Mouse (Mus musculus): ENCODE measurements at regions not wholly inside any gene's neighbourhood (a gene's known extent, or its start where the extent isn't known, plus 50 kb on each side); places are given as distances from the start of the nearest gene placed in this dataset.

DNA sequence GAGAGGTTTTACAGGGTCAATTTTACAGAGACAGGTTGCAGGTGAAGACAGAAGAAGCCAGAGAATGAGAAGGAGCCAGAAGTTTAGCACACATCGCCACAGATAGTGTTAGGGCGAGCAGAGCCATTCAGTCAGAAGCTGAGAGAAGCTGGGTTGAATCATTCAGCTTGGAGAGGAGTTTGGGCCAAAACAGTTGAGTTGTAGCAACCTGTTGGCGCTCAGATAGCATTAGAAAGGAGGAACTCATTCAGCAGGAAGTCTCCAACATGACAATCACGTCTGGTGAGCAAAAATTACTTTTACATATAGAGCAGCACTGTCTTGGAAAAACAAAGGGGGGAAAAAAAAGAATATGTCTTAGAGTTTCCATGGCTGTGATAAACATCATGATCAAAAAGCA is 53.2 kb downstream of the Fam43a start:
- TF ChIP-seq POLR2A (IDR thresholded peaks at IDR 0.05; ENCODE audit: borderline replicate concordance, low read depth, low read length) (no peak), CTCF (IDR thresholded peaks at IDR 0.05; ENCODE audit: low read depth, low read length) (no peak)
- Histone ChIP-seq H3K4me1 (ENCODE audit: control insufficient read depth, insufficient read depth, low read length) (peaks cover 6% of the 10 kb centered on the region), H3K27ac (ENCODE audit: insufficient read depth, low read depth, low read length) (no peak overlapping the region), H3K4me3 (ENCODE audit: insufficient read depth, low read length) (no peak overlapping the region)

DNA sequence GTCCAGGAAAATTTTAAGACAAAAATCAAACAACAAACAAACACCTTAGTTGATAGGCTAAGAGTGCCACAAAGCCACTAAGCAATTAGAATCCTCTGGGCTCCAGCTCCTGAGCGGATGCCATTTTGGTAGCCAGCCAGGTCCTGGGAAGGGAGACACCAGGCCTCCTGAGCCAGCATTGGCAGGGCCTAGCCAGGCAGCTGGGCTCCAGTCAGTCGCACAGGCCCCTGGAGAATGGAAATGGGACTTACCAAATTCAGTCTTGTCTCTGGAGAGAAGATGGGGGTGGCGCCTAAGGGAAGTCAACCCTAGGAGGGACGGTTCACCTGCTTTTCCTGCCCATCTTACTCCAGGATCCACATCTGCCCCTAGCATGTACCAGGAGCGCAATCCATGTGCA is 54.3 kb downstream of the Fam43a start:
- TF ChIP-seq POLR2A (IDR thresholded peaks at IDR 0.05; ENCODE audit: borderline replicate concordance, low read depth, low read length) (no peak), CTCF (IDR thresholded peaks at IDR 0.05; ENCODE audit: low read depth, low read length) (no peak)
- no peak overlapping the region for H3K4me3 ChIP-seq (ENCODE audit: insufficient read depth, low read length)
- no peak overlapping the region for H3K27ac ChIP-seq (ENCODE audit: insufficient read depth, low read depth, low read length)
- H3K4me1 ChIP-seq (ENCODE audit: control insufficient read depth, insufficient read depth, low read length): peaks cover 6% of the 10 kb centered on the region

DNA sequence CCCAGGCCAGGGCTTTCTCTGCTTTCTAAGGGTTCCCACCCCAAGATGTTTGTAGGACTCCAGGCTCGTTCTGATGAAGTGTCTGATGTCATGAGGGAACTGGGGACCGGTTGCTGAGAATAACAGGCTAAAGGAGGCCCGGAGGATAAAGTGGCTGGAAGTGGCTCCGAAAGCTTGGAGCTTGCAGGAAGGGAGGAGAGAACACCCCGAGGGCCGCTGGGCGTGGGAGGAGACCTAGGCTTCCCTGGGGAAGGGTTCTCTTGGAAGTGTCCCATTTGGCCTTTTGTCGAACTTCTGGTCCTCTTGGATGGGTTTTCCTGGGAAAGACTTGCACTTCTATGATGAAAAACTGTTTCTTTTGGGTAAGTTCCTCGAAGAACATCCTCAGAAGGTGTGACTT is 54.7 kb downstream of the Fam43a start:
- Histone ChIP-seq H3K27ac (ENCODE audit: insufficient read depth, low read depth, low read length) (no peak overlapping the region), H3K4me3 (ENCODE audit: insufficient read depth, low read length) (no peak overlapping the region), H3K4me1 (ENCODE audit: control insufficient read depth, insufficient read depth, low read length) (peaks cover 6% of the 10 kb centered on the region)
- TF ChIP-seq POLR2A (IDR thresholded peaks at IDR 0.05; ENCODE audit: borderline replicate concordance, low read depth, low read length): no peak
- no peak for TF ChIP-seq CTCF (IDR thresholded peaks at IDR 0.05; ENCODE audit: low read depth, low read length)

DNA sequence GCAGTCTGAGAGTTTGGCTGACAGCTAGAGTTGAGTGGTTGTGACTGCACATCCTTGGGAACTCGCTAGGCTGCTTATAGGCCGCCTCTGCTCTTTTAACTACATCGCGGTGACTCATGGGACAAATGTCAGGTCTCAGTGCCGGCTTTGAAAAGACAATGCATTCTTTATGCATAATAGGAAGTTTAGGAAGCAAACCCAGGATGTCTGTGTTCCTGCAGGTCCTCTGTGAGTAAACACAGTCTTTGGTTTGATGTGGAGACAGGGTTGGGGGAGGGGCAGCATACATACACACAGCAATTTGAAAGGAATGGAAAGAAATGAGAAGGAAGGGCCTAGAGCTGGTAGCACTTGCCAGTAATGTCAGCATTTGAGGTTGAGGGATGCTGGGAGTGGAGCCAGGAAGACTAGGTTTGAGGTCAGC is 56.3 kb downstream of the Fam43a start:
- Histone ChIP-seq H3K4me3 (ENCODE audit: insufficient read depth, low read length) (no peak overlapping the region), H3K27ac (ENCODE audit: insufficient read depth, low read depth, low read length) (no peak overlapping the region), H3K4me1 (ENCODE audit: control insufficient read depth, insufficient read depth, low read length) (peaks cover 3% of the 10 kb centered on the region; the same call in 1 of the 2 replicates)
- no peak for TF ChIP-seq CTCF (IDR thresholded peaks at IDR 0.05; ENCODE audit: low read depth, low read length)
- TF ChIP-seq POLR2A (IDR thresholded peaks at IDR 0.05; ENCODE audit: borderline replicate concordance, low read depth, low read length): no peak

DNA sequence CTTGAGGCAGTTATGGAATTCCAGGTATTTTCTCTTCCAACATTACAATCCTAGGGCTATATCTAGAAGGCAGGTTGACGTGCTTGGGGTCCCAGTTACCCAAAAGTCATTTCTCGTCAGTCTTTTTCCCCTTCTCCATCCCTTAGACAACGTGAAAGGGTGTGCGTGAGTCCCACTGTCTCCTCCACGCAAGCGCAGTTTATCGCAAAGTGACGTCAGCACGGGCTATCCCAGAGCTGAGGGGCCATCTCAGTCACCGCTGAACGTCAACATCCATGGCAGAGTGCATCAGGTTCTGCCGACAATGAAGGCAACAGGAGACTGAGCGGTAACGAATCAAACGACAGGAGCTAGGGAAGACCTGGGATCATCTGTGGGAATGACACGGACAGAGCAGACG is 57.4 kb downstream of the Fam43a start:
- Histone ChIP-seq H3K27ac (ENCODE audit: insufficient read depth, low read depth, low read length) (no peak overlapping the region), H3K4me1 (ENCODE audit: control insufficient read depth, insufficient read depth, low read length) (no peaks in the 10 kb centered on the region)
- TF ChIP-seq POLR2A (IDR thresholded peaks at IDR 0.05; ENCODE audit: borderline replicate concordance, low read depth, low read length): no peak
- no peak for TF ChIP-seq CTCF (IDR thresholded peaks at IDR 0.05; ENCODE audit: low read depth, low read length)

DNA sequence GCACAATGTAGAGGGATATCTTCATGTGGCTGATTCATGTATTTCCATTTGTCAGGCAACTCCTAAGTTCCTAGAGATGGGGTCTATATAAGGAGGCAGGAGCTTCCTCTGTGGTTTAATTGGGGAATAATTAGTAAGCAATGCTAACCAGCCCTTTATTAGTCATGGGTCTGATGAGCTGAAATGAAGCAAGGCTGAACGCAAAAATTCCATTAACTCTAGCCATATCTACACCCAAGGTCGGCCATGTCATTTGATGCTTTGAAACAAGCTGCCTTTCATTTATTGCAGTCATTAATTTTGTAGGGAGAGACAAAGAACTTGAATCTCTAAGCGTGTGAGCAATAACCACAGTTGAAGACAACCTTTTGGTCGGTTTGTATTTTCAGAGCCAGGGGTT is 59.4 kb downstream of the Fam43a start:
- no peak for TF ChIP-seq POLR2A (IDR thresholded peaks at IDR 0.05; ENCODE audit: borderline replicate concordance, low read depth, low read length)
- no peak for TF ChIP-seq CTCF (IDR thresholded peaks at IDR 0.05; ENCODE audit: low read depth, low read length)
- no peaks in the 10 kb centered on the region for H3K4me1 ChIP-seq (ENCODE audit: control insufficient read depth, insufficient read depth, low read length)
- H3K27ac ChIP-seq (ENCODE audit: insufficient read depth, low read depth, low read length): no peak overlapping the region
- no peak overlapping the region for H3K4me3 ChIP-seq (ENCODE audit: insufficient read depth, low read length)

More for the DNA sequence above, 57.4 kb downstream of the Fam43a start:
- H3K4me3 ChIP-seq (ENCODE audit: insufficient read depth, low read length): no peak overlapping the region

DNA sequence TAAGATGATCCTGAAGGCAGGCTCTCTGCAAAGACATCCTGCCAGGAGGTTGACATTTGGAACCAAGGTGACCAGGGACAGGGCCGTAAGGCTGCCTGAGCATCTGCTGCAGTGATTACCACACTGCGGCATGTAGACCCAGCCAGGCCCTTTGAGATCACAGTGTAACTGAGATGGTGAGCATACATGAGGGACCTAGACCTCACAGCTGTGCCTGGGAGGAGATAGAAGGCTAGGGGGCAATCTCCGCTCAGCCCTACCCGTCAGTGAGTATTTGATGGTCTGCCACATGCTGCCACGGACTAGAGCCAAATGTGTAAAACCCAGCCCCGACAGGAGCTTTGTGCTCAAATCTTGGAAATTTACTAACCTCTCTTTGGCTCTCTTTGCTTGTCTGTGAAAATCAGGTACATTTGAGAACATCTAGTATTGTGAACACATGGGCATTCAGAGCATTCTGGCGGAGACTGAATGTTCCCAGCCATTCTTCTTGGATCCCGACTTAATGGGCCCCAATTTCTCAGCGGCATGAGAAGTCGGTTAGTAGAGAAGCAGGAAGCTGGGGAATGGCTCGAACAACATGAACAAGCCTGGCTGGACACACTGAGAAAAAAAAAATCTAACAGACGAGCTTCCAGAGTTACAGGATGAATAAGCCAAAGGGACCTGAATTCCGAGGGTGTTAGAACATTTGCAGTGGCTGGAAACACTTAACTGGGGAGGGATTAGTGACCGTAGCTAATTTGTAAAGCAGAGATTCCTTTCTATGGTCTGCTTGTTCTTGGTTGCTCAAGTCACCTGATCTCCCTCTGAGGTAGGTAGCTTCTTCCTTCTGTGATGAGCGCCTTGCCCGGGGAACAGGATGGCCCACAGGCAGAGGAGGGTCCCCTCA is 61.8 kb downstream of the Fam43a start:
- no peak for TF ChIP-seq CTCF (IDR thresholded peaks at IDR 0.05; ENCODE audit: low read depth, low read length)
- no peak for TF ChIP-seq POLR2A (IDR thresholded peaks at IDR 0.05; ENCODE audit: borderline replicate concordance, low read depth, low read length)
- Histone ChIP-seq H3K4me1 (ENCODE audit: control insufficient read depth, insufficient read depth, low read length) (no peaks in the 10 kb centered on the region), H3K4me3 (ENCODE audit: insufficient read depth, low read length) (no peak overlapping the region), H3K27ac (ENCODE audit: insufficient read depth, low read depth, low read length) (no peak overlapping the region)

DNA sequence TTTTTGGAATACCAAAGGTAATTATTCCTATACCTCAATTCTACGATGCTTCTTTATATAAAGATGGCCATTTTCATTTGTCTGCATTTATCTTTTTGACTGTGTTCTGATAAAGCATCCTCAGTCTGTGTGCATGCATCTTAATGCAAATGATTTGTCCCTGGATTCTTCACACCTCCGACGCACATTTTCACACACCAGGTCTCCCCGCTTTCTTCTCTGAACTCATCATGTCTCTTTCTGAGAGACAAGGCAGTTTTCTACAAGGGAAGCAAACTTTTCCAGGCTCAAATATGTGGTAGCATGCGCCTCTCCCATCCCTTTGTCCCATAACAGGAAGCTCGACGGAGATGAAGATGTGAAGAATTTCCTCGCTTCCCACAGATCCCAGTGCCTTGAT is 63.5 kb downstream of the Fam43a start:
- TF ChIP-seq POLR2A (IDR thresholded peaks at IDR 0.05; ENCODE audit: borderline replicate concordance, low read depth, low read length) (no peak), CTCF (IDR thresholded peaks at IDR 0.05; ENCODE audit: low read depth, low read length) (no peak)
- Histone ChIP-seq H3K4me3 (ENCODE audit: insufficient read depth, low read length) (no peak overlapping the region), H3K27ac (ENCODE audit: insufficient read depth, low read depth, low read length) (no peak overlapping the region), H3K4me1 (ENCODE audit: control insufficient read depth, insufficient read depth, low read length) (no peaks in the 10 kb centered on the region)

DNA sequence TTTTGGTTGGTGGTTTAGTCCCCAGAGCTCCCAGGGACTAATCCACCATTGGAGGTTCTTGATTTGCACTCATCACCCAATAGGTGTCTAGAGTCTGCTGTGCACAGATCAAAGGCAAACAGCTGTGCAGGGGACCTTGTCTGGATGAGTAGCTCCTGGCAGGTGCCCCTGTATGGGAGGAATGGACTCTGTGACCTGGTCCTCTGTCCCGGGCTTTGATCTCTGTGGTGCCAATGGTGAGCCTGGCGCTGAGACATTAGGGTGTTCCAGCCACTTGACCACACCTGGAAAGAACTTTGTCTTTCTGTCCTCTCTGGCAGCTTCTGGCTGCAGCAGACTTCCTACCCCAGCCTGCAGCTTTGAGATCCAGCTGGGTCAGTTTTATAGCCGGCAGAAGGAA is 64.4 kb downstream of the Fam43a start:
- Histone ChIP-seq H3K4me1 (ENCODE audit: control insufficient read depth, insufficient read depth, low read length) (no peaks in the 10 kb centered on the region), H3K4me3 (ENCODE audit: insufficient read depth, low read length) (no peak overlapping the region), H3K27ac (ENCODE audit: insufficient read depth, low read depth, low read length) (no peak overlapping the region)
- TF ChIP-seq POLR2A (IDR thresholded peaks at IDR 0.05; ENCODE audit: borderline replicate concordance, low read depth, low read length) (no peak), CTCF (IDR thresholded peaks at IDR 0.05; ENCODE audit: low read depth, low read length) (no peak)

DNA sequence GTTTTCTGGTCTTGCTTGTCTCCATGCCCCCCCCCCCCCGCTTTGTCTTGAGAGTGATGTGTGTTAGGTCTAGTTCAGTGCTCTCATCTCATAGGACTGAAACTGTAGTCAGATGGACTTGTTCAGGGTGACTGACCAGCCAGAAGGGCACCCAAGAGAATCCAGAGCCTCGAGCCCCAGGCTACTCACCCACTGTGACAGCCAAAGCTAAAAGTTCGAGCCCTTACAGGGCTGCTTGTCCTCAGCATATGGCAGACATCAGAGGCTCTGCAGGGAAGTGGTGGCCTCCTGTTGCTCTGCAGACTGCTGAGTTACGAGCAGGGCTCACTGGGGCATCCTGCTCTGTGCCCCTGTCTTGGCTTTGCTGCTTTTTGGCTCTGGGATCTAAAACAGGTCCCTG is 64.9 kb downstream of the Fam43a start:
- H3K4me1 ChIP-seq (ENCODE audit: control insufficient read depth, insufficient read depth, low read length): no peaks in the 10 kb centered on the region
- TF ChIP-seq POLR2A (IDR thresholded peaks at IDR 0.05; ENCODE audit: borderline replicate concordance, low read depth, low read length) (no peak), CTCF (IDR thresholded peaks at IDR 0.05; ENCODE audit: low read depth, low read length) (no peak)
- no peak overlapping the region for H3K4me3 ChIP-seq (ENCODE audit: insufficient read depth, low read length)

More for the DNA sequence above, 64.9 kb downstream of the Fam43a start:
- no peak overlapping the region for H3K27ac ChIP-seq (ENCODE audit: insufficient read depth, low read depth, low read length)

Data from bone marrow macrophage, adult 2 months (primary cell).